Mouse (Mus musculus) adrenal gland, adult 18-20 months (tissue): ENCODE data around the gene Wasf2. TPM values are rescaled to one million over a fixed set of nuclear protein-coding genes. Genes with fewer than 3 reads are reported as not detected.

Experiments used
- DNase-seq, 2 experiments: peaks; one replicate each; pipeline ENCODE4 v3.0.0; 2021 to 2022; ENCODE audit warnings: low spot score in 2 of 2
- total RNA-seq, 2 experiments: library from RNA; stranded (reverse); gene quantifications; 1 replicate in 1 of 2; 2 replicates in 1 of 2; pipeline ENCODE4 v1.2.3; 2021

The Wasf2 gene
- total RNA-seq, 2 experiments from 2014 or later: 97.5 to 102 TPM

GRCm38 (mm10) chr4:133197801-133198286, 67.5 kb downstream of the Wasf2 start:
- DNase-seq: no peak

- DNase-seq: no peak
Measured at GRCm38 (mm10) chr4:133198337-133199180, 68.3 kb downstream of the Wasf2 start.

- no peak for DNase-seq
Measured at GRCm38 (mm10) chr4:133199743-133200142, 69.4 kb downstream of the Wasf2 start.

GRCm38 (mm10) chr4:133200343-133200742, 70.0 kb downstream of the Wasf2 start:
- peak in 1 of 2 experiments; percentile 43 for DNase-seq

- DNase-seq: peak; percentile 55 to 63
Measured at GRCm38 (mm10) chr4:133201006-133201771, 70.9 kb downstream of the Wasf2 start.

- no peak for DNase-seq
Measured at GRCm38 (mm10) chr4:133202254-133202653, 71.9 kb downstream of the Wasf2 start.

- no peak for DNase-seq
Measured at GRCm38 (mm10) chr4:133203591-133203990, 73.3 kb downstream of the Wasf2 start.

DNA sequence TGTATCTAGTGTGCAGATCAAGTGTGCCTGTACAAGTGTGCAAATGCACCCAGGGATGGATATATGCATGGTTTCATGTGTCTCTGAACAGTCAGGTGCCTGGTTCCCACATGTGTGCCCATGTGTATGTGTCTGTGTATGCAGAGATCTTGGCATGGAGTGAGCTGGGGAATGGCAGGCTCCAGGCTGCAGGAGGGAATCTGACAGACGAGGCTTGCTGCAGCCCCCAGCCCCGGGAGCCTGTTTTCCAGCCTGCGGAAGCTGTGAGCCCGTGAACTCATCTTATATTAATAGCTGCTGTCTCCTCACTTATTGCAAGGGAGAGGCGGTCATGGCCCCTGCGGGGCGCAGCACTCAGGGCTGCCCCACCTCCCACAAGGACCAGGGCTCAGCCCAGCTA, 74.1 kb downstream of the Wasf2 start:
- DNase-seq: no peak

- DNase-seq: peak in 1 of 2 experiments; percentile 51
Measured at GRCm38 (mm10) chr4:133209366-133209765, 79.1 kb downstream of the Wasf2 start.

DNA sequence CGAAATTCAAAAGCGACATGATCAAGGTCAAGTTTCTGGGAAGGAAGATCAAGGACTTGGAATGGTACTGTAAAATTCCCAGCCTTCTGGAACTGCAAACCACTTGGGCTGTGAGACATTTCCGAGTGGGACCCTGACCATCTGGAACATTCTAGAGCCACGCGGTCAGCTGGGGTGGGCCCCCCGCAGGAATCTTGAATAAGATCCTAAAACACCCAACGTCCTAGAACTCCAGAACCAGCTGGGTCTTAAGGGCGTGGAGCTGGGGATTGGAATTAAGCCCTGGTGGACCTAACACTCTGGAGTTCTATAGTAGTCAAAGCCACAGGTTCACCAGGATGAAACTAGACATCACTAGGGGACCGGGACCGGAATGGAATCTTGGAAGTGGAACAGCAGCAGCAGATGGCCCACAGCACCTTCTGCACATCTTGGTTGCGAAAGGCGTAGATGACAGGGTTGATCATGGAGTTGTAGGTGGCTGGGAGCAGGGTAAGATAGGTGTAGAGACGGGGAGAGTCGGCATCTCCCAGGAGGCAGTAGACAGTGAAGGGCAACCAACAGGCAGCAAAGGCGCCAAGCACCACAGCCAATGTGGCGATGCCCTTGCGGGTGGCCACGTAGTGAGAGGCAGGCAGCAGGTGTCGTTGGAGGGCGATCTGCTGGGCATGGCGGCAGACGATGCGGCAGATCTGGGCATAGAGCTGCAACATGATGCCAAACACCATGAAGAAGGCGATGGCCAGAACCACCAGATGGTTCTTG, 79.9 kb downstream of the Wasf2 start:
- DNase-seq: no peak

GRCm38 (mm10) chr4:133210788-133211390, 80.6 kb downstream of the Wasf2 start:
- DNase-seq: no peak

- DNase-seq: no peak
Measured at GRCm38 (mm10) chr4:133211751-133212561, 81.7 kb downstream of the Wasf2 start, which contains the start of the genes Cd164l2 and Gpr3. TSS of gene Cd164l2 (plus strand) at chr4:133212131. TSS of gene Gpr3 (minus strand) at chr4:133212536.

DNA sequence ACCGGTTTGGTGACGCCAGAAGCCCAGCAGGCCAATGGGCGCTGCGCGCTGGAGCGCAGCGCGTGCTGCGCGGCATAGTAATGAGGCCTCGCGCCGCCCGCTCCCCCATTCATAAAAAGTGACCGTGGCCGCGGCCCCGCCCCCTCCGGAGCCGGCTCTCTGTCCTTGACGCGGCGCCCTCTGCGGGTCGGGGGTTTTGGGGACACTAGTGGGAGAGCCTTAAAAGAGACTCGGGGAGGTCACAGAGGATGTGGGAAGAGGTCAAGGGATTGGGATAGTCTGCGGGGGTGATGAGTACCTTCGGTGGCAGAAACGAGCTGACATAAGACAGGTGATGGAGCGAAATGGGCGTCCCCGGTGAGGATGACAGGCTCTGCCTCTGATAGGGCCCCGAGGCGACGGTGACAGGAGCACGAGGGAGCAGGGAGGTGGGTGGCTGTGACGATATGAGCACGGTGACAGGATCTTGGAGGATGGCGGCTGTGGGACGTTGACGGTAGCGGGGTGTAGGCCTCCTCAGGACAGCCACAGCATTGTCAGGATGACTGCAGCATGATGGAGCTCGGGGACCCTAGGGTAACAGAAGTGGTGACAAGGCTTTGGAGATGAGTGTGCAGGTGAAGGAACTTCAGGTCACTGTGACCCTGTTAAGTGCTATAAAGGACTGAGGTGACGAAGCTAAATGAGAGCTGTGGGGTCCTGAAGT, 82.4 kb downstream of the Wasf2 start:
- peak; percentile 74 to 81 for DNase-seq

DNA sequence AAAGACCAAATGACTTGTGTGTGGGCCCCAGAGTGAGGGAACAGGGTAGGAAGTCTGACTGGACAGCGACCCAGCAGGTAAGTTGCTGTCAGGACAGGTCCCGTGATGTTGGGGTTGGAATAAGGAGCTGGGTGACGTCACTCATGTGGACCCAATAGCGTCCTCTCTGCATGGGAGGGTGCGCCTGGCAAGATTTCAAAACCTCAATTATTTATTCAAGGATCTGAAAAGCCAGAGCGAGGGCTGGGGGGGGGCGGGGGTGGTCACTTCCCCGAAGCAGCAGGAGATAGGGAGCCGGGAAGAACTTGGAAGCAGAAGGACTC, 82.9 kb downstream of the Wasf2 start:
- DNase-seq: no peak

- no peak for DNase-seq
Measured at GRCm38 (mm10) chr4:133213661-133214060, 83.4 kb downstream of the Wasf2 start.

GRCm38 (mm10) chr4:133217641-133218040, 87.3 kb downstream of the Wasf2 start:
- DNase-seq: peak in 1 of 2 experiments; percentile 51

GRCm38 (mm10) chr4:133218745-133219144, 88.4 kb downstream of the Wasf2 start:
- no peak for DNase-seq

GRCm38 (mm10) chr4:133220656-133221055, 90.4 kb downstream of the Wasf2 start:
- no peak for DNase-seq

DNA sequence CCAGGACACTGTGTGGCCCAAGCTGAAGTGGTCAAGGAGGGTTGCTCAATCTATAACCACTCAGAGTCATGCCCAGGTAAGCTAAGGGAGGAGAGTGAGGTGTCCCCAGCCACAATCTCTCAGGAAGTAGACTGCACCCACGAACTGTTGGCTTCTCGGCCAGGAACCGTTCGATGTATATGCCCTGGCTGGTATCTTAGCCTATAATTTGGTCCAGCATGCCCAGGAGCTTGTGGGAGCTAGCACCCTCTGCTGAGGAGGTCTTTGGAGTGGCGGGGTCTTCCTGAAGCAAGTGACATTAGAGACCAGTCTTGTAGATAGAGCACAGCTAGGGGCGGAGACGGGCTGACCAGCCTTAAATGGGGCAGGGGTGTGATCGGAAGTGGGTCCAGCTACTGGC, 91.4 kb downstream of the Wasf2 start:
- no peak for DNase-seq
